Mouse (Mus musculus) megakaryocyte-erythroid progenitor cell, adult 5 weeks (primary cell): ENCODE measurements around the gene Stmnd1. TPM values are rescaled to one million over a fixed set of nuclear protein-coding genes. Genes with fewer than 3 reads are reported as not detected.

Experiments used
- polyA plus RNA-seq: library from polyadenylated mRNA; stranded (reverse); fragments of >175 nt; gene quantifications from 2 replicates; pipeline ENCODE4 v1.2.3, GENCODE M21; 2012

The Stmnd1 gene
- not detected in 2 replicates for polyA plus RNA-seq

DNA sequence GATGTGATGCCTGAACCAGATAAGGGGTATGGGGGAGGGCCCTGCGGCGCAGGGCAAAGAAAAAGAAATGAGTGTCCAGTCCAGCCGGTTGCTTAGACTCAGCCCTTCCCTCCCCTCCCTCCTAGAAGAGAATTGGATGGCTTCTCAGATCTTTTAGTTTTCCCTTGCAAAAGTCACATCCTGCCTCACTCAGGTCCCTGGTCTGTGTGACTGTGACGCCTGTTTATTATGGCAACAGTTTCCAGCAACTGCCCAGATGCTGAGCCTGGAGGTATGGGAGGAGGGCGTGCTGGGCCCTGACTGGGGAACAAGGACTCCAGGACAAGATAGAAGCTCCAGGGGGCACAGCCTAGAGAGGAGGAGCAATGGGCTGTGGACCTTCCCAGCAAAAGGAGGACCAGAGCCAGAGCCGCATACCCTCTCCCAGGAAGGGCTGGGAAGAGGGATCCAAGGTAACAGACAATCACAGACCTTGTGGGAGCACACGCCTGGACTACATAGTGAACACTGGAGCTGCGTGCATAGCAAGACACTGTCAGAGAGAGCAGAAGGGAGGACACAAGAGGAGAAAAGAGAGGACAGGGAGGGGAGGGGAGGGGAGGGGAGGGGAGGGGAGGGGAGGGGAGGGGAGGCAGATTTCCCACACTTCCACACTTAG is at the start of gene Stmnd1:
Stmnd1 (plus strand) TSS at position 269 of the 658 bp plus-strand sequence.

Other genes starting within 250 kb of the Stmnd1 start
- 0.48 and 0.52 TPM in 2 replicates for gene Rbm24, start 144.7 kb downstream of the Stmnd1 start, polyA plus RNA-seq
- 0.22 and 0.27 TPM in 2 replicates for gene Cap2, start 228.1 kb downstream of the Stmnd1 start, polyA plus RNA-seq